Mouse (Mus musculus): Measurements from ENCODE around the gene 6330409D20Rik.

DNA sequence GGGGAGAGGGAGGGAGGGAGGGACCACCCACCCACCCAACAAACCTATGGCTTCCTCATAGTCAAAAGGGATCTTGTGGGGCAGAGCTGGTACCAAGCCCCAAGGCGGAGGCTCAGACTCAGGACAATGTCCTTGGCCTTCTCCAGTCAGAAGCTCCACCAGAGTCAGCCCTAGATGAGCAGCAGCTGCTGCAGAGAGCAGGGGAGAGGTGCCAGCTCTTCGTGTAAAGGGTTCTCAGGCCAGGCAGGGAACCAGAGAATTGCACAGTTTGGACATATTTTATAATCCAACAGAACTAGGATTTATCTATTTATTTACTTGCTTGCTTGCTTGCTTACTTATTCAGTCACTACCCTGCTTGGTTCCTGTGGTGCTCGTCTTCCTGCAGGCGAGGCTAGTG is 1.5 kb downstream of the 6330409D20Rik start:
- TF ChIP-seq CTCF (IDR thresholded peaks at IDR 0.05; ENCODE audit: borderline replicate concordance, control insufficient read depth, extremely low read depth, insufficient read depth, low read length, poor library complexity) (no peak), POLR2A (IDR thresholded peaks at IDR 0.05; ENCODE audit: control insufficient read depth, extremely low read depth, insufficient read depth, low read length, poor library complexity) (no peak)
